Mouse (Mus musculus) MEL-GATA-1-ER (cell line): ENCODE measurements around the gene Tmcc1.
"Not testable (repeated sequence)": the region's sequence is repeated elsewhere in the genome, so short reads cannot be mapped to it uniquely, and the experiment has no call there.

Experiments
- DNase-seq: peaks from one replicate; pipeline ENCODE4 v3.0.0-alpha.2; 2012; ENCODE audit warnings: low read depth; ENCODE audit errors: extremely low read depth

Gene Tmcc1

DNA sequence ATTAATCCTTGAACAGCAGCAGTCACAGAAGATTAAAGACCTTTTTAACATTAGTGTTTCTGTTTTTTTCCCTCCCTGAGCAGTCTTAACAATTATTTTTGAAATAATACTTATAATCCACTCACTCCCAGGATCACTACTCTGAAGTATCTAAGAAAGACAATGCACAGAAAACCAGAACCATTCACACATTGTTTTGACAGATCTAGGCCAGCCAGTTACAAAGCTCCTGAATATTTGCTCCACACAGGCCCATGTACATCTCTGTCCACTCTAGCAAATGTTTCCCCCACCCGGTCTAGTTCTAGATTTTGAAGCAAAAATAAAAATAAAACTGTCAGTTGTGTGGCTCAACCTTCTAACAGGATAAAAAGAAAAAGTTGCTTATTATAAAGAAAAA is 45.9 kb downstream of the Tmcc1 start:
- no peak for DNase-seq

DNA sequence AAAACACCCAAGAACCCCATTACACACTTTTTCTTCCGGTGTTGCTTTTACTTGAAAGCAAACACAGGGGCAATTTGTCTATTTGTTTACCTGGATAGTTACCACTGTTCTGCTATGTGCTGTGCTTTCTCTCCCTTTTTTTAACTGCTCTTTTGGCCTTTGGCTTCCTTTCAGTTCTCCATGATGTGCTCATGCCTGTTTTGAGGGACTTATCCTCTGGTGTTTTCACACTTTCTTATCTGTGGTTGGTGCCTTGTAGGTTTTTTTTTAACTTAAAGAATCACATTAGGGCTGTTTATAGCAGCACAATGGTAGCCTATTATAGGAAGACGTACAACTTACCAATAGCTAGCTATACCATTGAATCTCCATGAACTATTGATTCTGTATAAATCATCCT is 51.6 kb downstream of the Tmcc1 start:
- DNase-seq: no peak

DNA sequence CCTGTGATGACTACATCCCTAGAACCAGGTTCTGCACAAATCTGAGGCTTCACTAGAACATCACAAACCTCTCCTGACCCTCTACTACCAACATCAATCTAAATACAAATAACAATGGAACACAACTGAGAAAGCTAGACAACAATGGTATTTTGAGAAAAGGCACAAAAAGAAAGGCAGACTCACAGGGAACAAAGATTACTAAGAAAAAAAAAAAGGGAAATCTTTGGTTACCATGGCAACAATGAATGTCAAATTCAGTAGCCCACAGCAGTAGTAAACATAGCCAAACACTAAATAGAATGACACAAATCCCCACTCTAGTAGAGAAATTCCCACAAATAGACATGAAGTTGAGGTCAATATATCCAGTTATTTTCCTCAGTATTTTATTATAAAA is 52.5 kb downstream of the Tmcc1 start:
- no peak for DNase-seq

DNA sequence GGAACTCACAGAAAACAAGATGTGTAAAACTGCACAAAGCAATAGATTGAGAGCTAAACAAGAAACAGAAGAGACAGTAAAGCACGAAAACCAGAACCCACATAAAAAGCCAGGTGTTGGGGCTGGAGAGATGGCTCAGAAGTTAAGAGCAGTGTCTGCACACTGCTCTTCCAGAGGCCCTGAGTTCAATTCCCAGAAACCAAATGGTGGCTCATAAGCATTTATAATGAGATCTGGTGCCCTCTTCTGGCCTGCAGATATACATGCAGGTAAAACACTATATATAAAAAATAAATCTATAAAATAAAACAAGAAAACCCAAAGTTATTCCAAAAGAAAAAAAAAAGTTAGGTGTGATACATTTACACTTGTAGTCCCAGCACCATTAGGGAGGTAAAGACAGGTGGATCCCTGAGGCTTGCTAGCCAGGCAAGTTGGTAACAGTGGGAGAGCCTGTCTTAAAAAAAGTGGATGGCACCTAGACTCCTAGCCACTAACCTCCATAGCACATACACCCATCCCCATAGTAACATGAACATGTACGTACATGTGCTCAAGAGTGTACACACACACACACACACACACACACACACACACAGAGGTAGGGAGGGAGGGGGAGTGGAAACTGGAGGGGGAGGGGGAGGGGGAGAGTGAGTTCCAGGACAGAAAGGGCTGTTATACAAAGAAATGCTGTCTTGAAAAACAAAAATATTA is 54.0 kb downstream of the Tmcc1 start:
- no peak for DNase-seq

DNA sequence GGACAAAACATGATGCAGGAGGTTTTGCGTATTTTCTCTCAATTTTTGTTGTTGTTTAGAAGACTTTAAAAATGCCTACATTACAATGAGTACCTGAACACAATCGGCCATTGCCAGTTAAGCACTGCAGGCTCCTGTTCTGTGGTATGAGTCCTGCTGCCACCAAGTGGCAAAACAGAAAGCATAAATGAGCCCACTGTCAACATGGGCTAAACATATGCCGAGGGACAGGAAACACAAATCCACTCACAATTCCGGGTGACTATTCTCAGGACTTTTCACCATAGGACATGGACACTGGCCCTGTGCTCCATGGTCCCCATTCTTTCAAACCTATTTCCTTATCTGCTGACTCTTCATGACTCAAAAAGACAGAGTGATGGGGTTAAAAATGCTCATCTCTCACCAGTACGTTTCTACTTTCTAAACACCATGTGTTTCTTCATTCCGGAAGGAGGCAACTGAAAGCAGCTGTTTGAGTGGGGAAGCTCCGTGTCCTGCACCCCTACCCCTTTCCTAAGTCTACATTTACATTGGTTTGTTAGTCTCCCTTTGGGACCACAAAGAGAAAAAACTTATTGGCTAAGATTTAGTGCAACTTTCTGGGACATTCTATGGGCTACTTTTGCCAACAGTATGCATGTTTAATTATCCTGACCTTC is 57.2 kb downstream of the Tmcc1 start:
- DNase-seq: no peak

DNA sequence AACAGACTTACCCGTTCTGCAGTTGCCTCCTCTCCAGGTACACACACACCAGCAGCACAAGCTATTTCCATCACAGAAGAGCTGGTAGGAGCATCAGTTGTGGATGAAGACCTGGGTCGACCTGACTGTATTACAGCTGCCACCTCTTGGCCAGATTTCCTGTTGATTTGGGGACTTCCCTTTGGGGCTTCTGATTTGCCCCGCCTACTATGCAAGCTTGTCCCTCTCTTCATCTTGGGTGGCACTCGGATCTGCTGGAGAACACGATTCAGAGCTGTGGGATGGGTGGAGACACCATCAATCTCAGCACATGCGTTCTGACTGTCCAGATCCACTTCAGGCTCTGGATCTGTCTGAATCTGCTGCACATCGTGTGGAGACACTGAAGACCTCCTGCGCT is 59.5 kb downstream of the Tmcc1 start:
- DNase-seq: no peak

DNA sequence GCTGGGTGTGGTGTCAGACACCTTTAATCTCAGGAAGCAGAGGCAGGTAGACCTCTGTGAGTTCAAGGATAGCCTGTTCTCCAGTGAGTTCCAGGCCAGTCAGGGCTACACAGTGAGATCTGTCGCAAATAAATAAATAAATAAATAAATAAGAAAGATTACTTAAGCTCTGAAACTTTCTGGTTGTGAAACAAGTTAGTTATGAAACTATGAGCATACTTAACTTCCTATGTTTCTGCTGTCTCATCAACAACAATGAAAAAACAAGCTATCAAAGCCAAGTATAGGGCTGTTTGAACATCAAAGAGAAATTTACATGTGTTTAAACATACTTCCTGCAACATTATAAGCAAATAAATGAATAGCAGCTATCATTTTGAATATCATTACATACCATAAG is 61.5 kb downstream of the Tmcc1 start:
- no peak for DNase-seq

DNA sequence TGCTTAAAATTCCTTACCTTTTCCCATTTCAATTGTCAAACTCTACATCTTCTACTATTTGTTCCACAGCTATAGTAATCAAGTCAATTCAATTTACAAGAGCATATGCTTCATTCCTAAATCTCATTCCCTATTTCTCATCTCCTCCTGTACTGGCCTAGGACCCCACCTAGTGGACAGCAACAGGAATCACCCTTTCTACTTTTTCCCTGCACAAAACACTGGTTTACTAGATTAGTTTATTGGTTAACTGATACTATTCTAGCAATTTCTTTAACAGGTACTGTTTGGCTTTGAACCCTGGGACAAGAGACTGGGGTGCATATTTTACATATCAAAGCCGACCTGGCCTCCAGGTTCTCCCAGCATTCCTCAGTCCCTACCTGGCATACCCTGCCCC is 64.6 kb downstream of the Tmcc1 start:
- DNase-seq: no peak

DNA sequence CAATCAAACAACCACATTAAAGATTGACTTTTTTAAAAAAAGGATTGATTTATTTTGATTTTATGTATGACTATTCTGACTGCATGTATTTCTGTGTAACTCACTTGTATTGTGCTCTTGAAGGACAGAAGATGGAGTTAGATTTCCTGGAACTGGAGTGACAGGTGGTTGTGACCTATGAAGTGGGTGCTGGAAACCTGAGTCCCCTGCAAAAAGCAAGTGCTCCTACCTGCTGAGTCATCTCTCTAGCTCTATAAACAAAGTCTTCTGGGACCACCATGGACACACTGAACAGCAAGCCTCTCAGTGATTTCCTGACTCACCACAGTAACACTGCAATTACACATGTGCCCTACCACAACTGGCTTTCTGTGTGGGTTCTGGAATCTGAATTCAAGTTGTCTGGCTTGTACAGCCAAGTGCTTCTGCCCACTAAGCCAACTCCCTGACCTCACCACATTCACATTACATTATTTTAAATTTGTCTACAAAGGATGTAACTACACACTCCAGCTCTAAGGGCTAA is 65.3 kb downstream of the Tmcc1 start:
- no peak for DNase-seq

DNA sequence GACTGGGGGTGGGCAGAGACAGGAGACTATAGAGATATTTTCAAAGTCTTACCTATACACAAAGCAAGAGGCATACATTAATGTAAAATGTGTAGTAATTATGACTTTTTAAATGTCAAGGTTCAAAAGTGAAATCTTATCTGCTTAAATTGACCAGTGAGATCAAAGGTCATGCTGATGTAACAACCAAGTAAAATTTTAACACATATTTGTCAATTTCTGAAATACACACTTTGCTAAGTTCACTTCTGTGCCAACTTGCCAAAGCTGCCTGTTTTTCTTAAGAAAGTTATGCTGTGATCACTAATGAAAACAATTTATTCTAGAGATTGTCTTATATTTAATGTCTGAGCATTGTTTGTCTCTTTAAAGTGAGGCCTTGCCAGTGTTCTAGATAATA is 66.7 kb downstream of the Tmcc1 start:
- no peak for DNase-seq

DNA sequence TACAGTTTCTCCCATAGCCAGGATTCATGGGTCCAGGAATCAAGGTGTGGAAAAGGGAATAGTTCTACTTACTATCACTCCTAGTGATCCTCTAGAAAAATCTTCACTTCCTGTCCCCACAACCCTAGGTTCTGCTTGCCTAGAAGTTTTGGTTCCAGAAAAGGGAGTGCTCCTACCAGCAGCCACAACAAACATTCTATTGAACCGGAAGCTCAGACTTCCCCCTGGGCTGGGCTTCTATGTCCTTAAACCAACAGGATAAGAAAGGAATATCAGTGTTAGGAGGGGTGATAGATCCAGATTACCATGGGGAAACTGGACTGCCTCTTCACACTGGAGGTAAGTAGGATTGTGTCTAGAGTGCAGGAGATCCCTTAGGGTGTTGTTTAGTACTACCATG is 70.4 kb downstream of the Tmcc1 start:
- DNase-seq: no peak

DNA sequence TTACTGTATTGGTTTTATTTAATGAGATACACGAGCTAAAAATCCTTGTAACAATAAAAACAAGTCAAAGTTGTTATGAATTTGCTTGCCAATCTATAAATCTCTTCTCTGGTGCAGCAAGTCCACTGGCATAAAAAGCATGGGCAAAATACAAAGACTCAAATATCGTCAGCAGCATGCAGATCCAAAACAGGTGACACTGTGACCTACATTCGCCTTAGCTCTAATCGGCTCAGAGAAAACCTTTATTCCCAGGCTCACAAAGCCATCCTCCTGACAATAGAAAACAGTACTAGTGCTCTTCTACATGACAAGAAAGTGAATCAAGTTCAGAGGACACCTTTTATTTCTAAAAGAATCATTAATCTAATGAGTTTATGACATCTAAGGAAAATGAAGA is 73.6 kb downstream of the Tmcc1 start:
- no peak for DNase-seq

DNA sequence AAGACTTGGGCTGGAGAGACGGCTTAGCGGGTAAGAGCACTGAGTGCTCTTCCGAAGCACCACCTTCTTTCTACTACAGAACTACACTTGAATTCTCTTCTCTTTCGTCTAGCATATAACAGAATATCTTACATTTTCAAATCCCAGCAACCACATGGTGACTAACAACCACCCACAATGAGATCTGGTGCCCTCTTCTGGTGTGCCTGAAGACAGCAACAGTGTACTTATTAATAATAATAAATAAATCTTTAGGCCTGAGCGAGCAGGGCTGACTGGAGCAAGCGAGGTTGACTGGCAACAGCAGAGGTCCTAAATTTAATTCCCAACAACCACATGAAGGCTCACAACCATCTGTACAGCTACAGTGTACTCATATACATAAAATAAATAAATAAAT is 76.7 kb downstream of the Tmcc1 start:
- not testable (repeated sequence) for DNase-seq

DNA sequence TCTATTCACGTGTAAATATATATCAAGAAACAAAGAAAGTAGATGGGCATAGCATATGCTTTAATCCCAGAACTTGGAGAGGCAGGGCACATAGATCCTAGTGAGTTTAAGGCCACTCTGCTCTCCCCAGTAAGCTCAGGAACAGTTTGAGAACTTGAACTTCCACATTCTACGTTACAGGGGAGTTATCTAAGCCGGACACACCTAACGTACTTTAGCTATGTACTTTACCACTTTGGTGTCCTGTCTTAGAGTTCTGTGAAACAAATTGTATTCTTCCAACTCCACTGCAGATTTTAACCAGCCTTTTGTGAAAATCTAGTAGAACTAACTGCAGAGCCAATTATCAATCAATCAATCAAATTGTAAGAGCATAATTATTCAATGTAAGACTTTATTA is 82.7 kb downstream of the Tmcc1 start:
- DNase-seq: peak; percentile 67

DNA sequence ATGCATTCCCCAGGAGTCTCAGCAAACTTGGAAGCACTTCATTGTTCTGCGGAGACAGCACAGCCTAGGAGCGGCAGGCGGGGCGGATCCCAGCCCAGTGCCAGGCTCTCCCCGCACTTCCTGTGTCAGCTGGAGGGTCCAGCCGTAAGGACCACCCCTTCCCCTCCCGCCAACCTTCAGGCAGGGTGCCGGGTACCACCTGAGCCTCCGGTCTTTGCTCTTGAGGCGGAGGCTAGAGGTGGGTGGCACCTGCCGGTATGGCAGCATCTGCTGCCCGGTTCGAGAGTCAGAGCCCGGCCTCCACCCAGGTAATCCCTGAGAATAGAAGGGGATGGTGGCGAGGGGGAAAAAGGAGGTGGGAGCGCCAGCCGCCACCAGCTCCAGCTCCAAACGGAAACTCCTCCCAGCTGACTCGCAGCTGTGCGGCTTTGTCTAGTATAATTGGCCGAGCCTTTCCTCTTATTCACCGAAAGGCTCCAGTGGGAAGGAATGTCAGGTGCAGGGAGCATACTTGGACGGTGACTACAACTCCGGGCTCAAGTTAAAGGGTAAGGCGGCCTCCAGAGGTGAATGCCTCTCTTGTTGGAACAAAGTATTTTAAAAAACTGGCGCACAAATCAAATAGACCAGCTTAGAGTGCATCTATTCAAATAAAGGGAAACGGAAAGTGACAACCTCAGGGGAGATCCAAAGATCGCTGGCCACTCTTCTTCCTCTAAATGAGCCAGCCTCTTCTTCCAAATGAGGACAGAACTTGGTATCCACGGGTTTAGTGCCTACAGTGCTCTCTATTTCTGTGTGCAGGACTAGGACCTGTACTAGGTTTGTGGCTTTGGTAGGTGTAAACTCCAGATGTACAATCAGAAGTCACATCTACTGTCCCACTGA is 85.6 kb downstream of the Tmcc1 start:
- no peak for DNase-seq

DNA sequence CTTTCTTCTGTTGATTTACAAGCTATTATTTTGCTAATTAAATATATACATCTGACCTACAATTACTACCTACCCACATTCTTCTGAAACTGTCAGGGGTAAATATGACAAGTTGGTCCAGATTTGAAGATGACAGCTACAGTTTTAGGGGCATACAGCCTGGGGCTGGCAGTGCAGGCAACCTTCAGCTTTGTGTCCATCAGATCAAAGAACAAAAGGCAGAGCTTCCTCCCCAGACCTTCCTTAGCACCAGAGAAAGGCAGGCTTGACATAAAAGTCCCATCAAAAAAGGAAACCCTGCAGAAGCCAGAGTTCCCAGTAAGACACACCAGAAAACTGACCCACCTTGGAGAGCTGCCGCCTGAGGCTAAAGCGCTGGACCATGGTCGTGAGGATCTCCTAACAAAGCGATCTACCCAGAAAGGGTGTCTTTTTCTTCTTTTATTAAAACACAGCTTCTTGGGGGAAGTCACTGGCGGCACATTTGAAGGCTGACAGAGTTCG is 86.3 kb downstream of the Tmcc1 start:
- DNase-seq: no peak

DNA sequence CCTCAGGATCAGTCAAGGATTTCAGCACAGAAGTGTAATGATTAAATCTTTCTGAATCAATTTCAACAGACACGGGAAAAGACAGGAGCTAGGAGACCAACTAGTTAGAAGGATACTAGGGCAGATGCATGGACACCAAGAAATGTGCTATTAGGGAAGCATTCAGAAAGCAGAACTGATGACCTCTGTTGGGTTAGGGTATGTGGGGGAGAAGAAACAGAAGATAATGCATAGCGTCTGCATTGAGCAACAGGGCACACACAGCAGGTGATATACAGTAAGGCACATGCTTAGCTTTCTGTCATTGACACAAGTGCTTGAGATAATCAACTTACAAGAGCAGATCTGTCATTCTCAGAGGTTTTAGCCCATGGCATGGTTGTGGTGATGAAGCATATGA is 95.7 kb downstream of the Tmcc1 start:
- no peak for DNase-seq

DNA sequence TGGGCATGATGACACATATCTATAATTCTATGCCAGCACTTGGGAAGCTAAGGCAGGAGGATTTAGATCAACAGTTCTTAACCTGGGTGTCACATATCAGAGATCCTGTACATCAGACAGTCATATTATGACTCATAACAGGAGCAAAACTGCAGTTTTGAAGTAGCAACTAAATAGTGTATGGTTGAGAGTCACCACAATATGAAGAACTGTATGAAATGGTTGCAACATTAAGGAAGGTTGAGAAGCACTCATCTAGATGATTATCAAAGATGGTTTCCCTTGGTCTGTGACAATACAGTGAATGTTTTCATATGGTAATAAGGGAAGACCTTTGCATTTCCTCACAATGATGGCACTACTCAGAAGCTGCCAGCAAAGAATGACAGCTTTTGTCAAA is 103.9 kb downstream of the Tmcc1 start:
- DNase-seq: no peak

DNA sequence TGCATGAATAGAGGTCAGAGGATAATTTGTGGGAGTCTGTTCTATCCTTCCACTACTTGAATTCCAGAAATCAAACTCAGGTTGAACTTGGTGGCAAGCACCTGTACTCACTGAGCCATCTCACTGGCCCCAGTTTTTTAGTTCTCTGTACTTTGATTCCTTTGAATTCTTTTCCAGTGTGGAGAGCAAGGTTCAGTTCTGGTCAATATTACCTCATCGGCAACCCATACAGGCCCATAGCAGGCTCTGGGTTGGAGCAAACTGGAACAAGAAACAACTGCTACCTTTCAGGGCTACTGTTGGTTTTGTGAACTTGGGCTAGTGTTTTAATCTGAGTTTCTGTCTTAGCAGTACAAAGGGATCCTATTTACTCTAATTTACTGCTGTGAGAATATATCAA is 107.2 kb downstream of the Tmcc1 start:
- no peak for DNase-seq

DNA sequence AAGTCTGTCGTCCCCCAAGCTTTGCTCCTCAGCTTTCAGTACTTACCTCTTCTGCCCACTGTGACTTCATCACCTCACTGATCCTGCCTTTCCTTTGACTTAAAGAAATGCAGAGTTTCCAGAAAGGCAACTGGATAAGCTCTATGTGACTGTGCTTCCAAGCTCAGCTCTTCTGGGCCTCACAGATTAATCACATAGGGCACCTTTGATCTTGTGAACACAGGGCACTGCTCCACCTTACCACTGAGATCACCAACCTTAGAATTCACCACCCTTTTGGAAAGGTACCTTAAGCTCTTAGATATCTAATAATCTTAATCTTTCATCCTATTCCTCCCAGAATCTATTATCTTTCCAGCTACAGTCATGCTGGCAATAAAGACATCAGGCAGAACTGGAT is 111.0 kb downstream of the Tmcc1 start:
- no peak for DNase-seq

DNA sequence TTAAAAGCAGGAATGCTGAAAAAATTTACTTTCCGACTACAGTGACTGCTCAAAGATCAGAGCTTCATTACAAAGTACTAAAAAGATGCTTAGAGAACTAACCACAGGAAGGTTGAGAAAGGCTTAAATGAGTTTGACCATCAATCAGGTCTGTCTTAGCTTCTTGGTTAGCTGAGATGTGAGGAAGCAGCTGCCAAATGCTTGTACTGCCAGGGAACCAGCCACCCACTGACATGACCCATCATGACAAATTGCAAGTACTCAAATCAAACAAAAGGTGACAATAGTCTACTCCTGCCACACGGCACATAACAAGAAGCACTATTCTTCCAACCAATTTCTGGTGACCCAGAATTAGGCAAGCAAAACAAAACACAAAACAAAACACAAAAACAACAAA is 111.9 kb downstream of the Tmcc1 start:
- DNase-seq: no peak

DNA sequence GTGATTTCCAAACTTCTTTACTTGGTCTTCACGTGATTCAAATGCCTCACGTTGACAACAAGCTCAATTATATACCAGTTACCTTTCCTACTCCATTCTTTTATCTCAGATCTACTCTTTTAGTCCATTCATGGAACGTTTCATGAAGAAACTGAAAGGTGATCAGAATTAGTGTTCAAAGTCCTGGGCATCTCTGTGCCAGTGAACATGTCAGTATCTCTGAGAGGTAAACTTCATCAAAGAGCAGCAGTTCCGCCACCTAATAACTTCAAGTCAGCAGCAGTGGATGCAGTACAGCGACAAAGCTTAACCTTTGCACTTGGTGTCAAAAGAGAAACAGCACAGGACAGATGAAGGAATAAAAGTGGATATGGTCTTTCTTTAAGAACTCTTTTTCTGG is 112.5 kb downstream of the Tmcc1 start:
- no peak for DNase-seq
